Mouse (Mus musculus): ENCODE data around the gene Ermard.

DNA sequence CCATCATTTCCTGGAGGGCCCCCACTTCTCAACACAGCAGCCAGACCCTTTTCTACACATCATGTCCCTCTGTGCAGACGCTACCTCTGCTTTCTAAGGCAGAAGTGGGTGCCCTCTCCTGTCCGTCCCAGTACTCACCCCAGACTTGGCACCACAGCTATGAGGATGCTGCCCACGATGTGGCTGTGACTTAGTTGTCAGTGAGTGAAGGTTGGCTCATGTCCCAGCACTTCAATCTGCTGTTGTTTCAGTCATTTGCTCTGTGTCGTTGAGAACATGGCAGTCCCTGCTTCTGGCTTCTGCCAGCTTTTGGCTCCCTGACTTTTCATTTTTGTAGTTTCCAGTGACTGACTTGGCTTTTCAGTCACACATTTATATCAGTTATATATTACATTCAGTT lies 14.9 kb downstream of the Ermard start:
- TF ChIP-seq POLR2A (IDR thresholded peaks at IDR 0.05; ENCODE audit: low read depth, low read length) (no peak), CTCF (IDR thresholded peaks at IDR 0.05; ENCODE audit: borderline replicate concordance, insufficient read depth, low read length) (no peak)
